31 mouse cellular contexts compared by ENCODE assay signal in the genomic region with DNA sequence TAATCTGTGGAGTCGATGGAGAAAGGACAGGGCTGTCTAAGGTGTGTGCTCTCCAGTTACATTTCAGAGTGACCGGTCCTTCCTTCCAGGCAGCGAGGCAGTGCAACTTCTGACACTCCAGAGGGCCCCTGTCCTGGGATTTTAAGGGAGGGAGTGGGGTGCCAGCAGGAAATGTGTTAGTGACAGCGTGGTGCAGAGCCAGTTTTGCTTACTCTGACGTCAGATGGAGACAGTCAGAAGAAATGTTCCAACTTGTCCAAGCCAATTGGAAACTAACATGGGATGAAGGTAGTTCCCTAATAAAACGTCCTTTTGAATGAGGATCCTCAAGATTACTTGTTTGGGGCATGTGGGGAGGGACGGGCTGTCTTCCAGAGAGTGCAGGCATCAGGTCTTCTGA.
"Had no signal": no experiment of that assay in that cellular context is flagged by ENCODE, and none has a peak within 500 bp of the region (broad histone marks: within the 10 kb centered on the region; RNA-seq: fewer than 3 reads in every experiment).

No protein-coding gene starts in this region.

- H3K36me3 ChIP-seq: limb, embryonic 10.5 days; limb, embryonic 12.5 days; limb, embryonic 13.5 days; limb, embryonic 15.5 days; liver, embryonic 12.5 days; liver, embryonic 13.5 days; liver, embryonic 15.5 days; lung, embryonic 15.5 days; midbrain, embryonic 12.5 days; midbrain, embryonic 13.5 days; midbrain, embryonic 15.5 days; neural tube, embryonic 12.5 days; neural tube, embryonic 13.5 days had no signal

- H3K9ac ChIP-seq: limb, embryonic 12.5 days; limb, embryonic 13.5 days; limb, embryonic 15.5 days; liver, embryonic 12.5 days; liver, embryonic 13.5 days; liver, embryonic 14.5 days; liver, embryonic 15.5 days; lung, embryonic 14.5 days; lung, embryonic 15.5 days; midbrain, embryonic 12.5 days; midbrain, embryonic 13.5 days; midbrain, embryonic 15.5 days; neural tube, embryonic 12.5 days; neural tube, embryonic 13.5 days had no signal

- H3K27ac ChIP-seq: limb, embryonic 10.5 days; limb, embryonic 12.5 days; limb, embryonic 13.5 days; limb, embryonic 15.5 days; liver, embryonic 12.5 days; liver, embryonic 13.5 days; liver, embryonic 14.5 days; liver, embryonic 15.5 days; lung, embryonic 15.5 days; macrophage; midbrain, embryonic 12.5 days; midbrain, embryonic 13.5 days; midbrain, embryonic 15.5 days; neural tube, embryonic 12.5 days; neural tube, embryonic 13.5 days had no signal

- DNase-seq: left cerebral cortex, postnatal 4 days; liver; liver, embryonic 13.5 days; liver, postnatal 0 days; lung, adult 18-20 months; lung, adult 2 months; lung, embryonic 14.5 days; lung, postnatal 10 days; lung, postnatal 14 days; lung, postnatal 36 days; lung, postnatal 4 days; midbrain, embryonic 14.5 days had no signal

- ATAC-seq: liver, embryonic 12.5 days; liver, postnatal 0 days; lung, postnatal 0 days; midbrain, embryonic 13.5 days; midbrain, embryonic 15.5 days; midbrain, embryonic 16.5 days had no signal

- H3K9me3 ChIP-seq: limb, embryonic 10.5 days; limb, embryonic 12.5 days; limb, embryonic 13.5 days; limb, embryonic 15.5 days; liver, embryonic 12.5 days; liver, embryonic 13.5 days; liver, embryonic 15.5 days; lung, embryonic 15.5 days; midbrain, embryonic 12.5 days; midbrain, embryonic 13.5 days; midbrain, embryonic 15.5 days; neural tube, embryonic 12.5 days; neural tube, embryonic 13.5 days had no signal

- H3K4me2 ChIP-seq: limb, embryonic 12.5 days; limb, embryonic 13.5 days; limb, embryonic 15.5 days; liver, embryonic 11.5 days; liver, embryonic 12.5 days; liver, embryonic 13.5 days; liver, embryonic 15.5 days; lung, embryonic 14.5 days; lung, embryonic 15.5 days; midbrain, embryonic 11.5 days; midbrain, embryonic 12.5 days; midbrain, embryonic 13.5 days; midbrain, embryonic 15.5 days; neural tube, embryonic 12.5 days; neural tube, embryonic 13.5 days had no signal

- H3K4me1 ChIP-seq: neural tube, embryonic 12.5 days had no signal

- H3K27me3 ChIP-seq: limb, embryonic 12.5 days; limb, embryonic 13.5 days; limb, embryonic 15.5 days; liver, embryonic 12.5 days; liver, embryonic 13.5 days; liver, embryonic 15.5 days; lung, embryonic 15.5 days; midbrain, embryonic 12.5 days; midbrain, embryonic 13.5 days; midbrain, embryonic 15.5 days; neural tube, embryonic 12.5 days; neural tube, embryonic 13.5 days had no signal

- H3K4me3 ChIP-seq: limb, embryonic 10.5 days; limb, embryonic 12.5 days; limb, embryonic 13.5 days; limb, embryonic 15.5 days; liver, embryonic 12.5 days; liver, embryonic 13.5 days; liver, embryonic 15.5 days; lung, embryonic 15.5 days; midbrain, embryonic 12.5 days; midbrain, embryonic 13.5 days; midbrain, embryonic 15.5 days; myocyte; neural tube, embryonic 12.5 days; neural tube, embryonic 13.5 days had no signal
